Mouse (Mus musculus): Measurements from ENCODE around the gene Nadk. TPM values are rescaled to one million over a fixed set of nuclear protein-coding genes. Genes with fewer than 3 reads are reported as not detected.
"Not testable (repeated sequence)": the region's sequence is repeated elsewhere in the genome, so short reads cannot be mapped to it uniquely, and the experiment has no call there.

The Nadk gene
- total RNA-seq, 2 experiments from 2014 or later: 58.8 to 61.7 TPM

- no peak for DNase-seq (ENCODE audit: low spot score in 2 of 2)
- intact Hi-C loops (cut with DNase I): loop anchor here (2.0 kb wide), 1 partner anchor 87 kb away; no protein-coding TSS in a partner anchor
Observed at GRCm38 (mm10) chr4:155568170-155568569, 6.0 kb downstream of the Nadk start.

- intact Hi-C loops (cut with DNase I): loop anchor here (2.0 kb wide), 1 partner anchor 88 kb away; no protein-coding TSS in a partner anchor
Observed at GRCm38 (mm10) chr4:155568632-155569370, 6.6 kb downstream of the Nadk start.

GRCm38 (mm10) chr4:155569818-155570217, 7.6 kb downstream of the Nadk start:
- DNase-seq (ENCODE audit: low spot score in 2 of 2): no peak
- intact Hi-C loops (cut with DNase I): loop anchor here (2.0 kb wide), 1 partner anchor 89 kb away; no protein-coding TSS in a partner anchor

More at GRCm38 (mm10) chr4:155568632-155569370, 6.6 kb downstream of the Nadk start:
- DNase-seq (ENCODE audit: low spot score in 2 of 2): no peak

- DNase-seq (ENCODE audit: low spot score in 2 of 2); intact Hi-C loops (cut with DNase I): not testable (repeated sequence)
Observed at GRCm38 (mm10) chr4:155570315-155570714, 8.1 kb downstream of the Nadk start.

- no peak for DNase-seq (ENCODE audit: low spot score in 2 of 2)
- intact Hi-C loops (cut with DNase I): no loop called here
Observed at GRCm38 (mm10) chr4:155571442-155571841, 9.3 kb downstream of the Nadk start.

- intact Hi-C loops (cut with DNase I): no loop called here
- DNase-seq (ENCODE audit: low spot score in 2 of 2): no peak
Observed at GRCm38 (mm10) chr4:155573155-155573554, 11.0 kb downstream of the Nadk start.

- intact Hi-C loops (cut with DNase I): no loop called here
Observed at GRCm38 (mm10) chr4:155573876-155574275, 11.7 kb downstream of the Nadk start.

GRCm38 (mm10) chr4:155574931-155575330, 12.8 kb downstream of the Nadk start:
- intact Hi-C loops (cut with DNase I): no loop called here

More at GRCm38 (mm10) chr4:155573876-155574275, 11.7 kb downstream of the Nadk start:
- no peak for DNase-seq (ENCODE audit: low spot score in 2 of 2)

GRCm38 (mm10) chr4:155575521-155575920, 13.3 kb downstream of the Nadk start:
- intact Hi-C loops (cut with DNase I): no loop called here
- no peak for DNase-seq (ENCODE audit: low spot score in 2 of 2)

More at GRCm38 (mm10) chr4:155574931-155575330, 12.8 kb downstream of the Nadk start:
- no peak for DNase-seq (ENCODE audit: low spot score in 2 of 2)

GRCm38 (mm10) chr4:155577132-155577531, 15.0 kb downstream of the Nadk start:
- intact Hi-C loops (cut with DNase I): no loop called here
- DNase-seq (ENCODE audit: low spot score in 2 of 2): no peak

GRCm38 (mm10) chr4:155577741-155578140, 15.6 kb downstream of the Nadk start:
- intact Hi-C loops (cut with DNase I): no loop called here
- no peak for DNase-seq (ENCODE audit: low spot score in 2 of 2)

- intact Hi-C loops (cut with DNase I): no loop called here
- no peak for DNase-seq (ENCODE audit: low spot score in 2 of 2)
Observed at GRCm38 (mm10) chr4:155578336-155579125, 16.4 kb downstream of the Nadk start.

- DNase-seq (ENCODE audit: low spot score in 2 of 2): peak; percentile 53 to 56
- intact Hi-C loops (cut with DNase I): loop anchor here (1.0 kb wide), 1 partner anchor 99 kb away; no protein-coding TSS in a partner anchor
Observed at GRCm38 (mm10) chr4:155580420-155580819, 18.2 kb downstream of the Nadk start.

- intact Hi-C loops (cut with DNase I): no loop called here
- DNase-seq (ENCODE audit: low spot score in 2 of 2): no peak
Observed at GRCm38 (mm10) chr4:155582279-155582905, 20.2 kb downstream of the Nadk start.

GRCm38 (mm10) chr4:155589356-155589755, 27.2 kb downstream of the Nadk start:
- DNase-seq (ENCODE audit: low spot score in 2 of 2): no peak
- intact Hi-C loops (cut with DNase I): no loop called here

- intact Hi-C loops (cut with DNase I): no loop called here
Observed at GRCm38 (mm10) chr4:155591012-155591719, 29.0 kb downstream of the Nadk start.

GRCm38 (mm10) chr4:155593780-155594179, 31.6 kb downstream of the Nadk start:
- intact Hi-C loops (cut with DNase I): no loop called here
- no peak for DNase-seq (ENCODE audit: low spot score in 2 of 2)

More at GRCm38 (mm10) chr4:155591012-155591719, 29.0 kb downstream of the Nadk start:
- DNase-seq (ENCODE audit: low spot score in 2 of 2): no peak

GRCm38 (mm10) chr4:155595777-155596176, 33.6 kb downstream of the Nadk start:
- intact Hi-C loops (cut with DNase I): no loop called here
- DNase-seq (ENCODE audit: low spot score in 2 of 2): no peak

GRCm38 (mm10) chr4:155596606-155597005, 34.4 kb downstream of the Nadk start:
- intact Hi-C loops (cut with DNase I): no loop called here

More at GRCm38 (mm10) chr4:155596606-155597005, 34.4 kb downstream of the Nadk start:
- no peak for DNase-seq (ENCODE audit: low spot score in 2 of 2)
